Mouse (Mus musculus): ENCODE results near the gene 1700001C19Rik.

- TF ChIP-seq GATA1 (IDR thresholded peaks at IDR 0.05; ENCODE audit: borderline replicate concordance, low read length) = no peak
- TF ChIP-seq FLI1 (IDR thresholded peaks at IDR 0.05; ENCODE audit: low read length) = no peak
Measured at GRCm38 (mm10) chr17:47465016-47465415, 27.8 kb upstream of the 1700001C19Rik start.

All from megakaryocyte, embryonic 14.5 days (primary cell).